Mouse (Mus musculus) adipose tissue, adult 10 weeks (tissue): Measurements from ENCODE around the gene Olfr1229. TPM values are rescaled to one million over a fixed set of nuclear protein-coding genes. Genes with fewer than 3 reads are reported as not detected.

Experiments
- polyA plus RNA-seq: library from polyadenylated mRNA; stranded (reverse); fragments of 350-450 nt; fragmentation: Illumina TruSeq; extraction: RNeasy Lipid Tissue Mini Kit (QIAGEN cat#74804); gene quantifications from one replicate; pipeline ENCODE4 v1.2.3, GENCODE M21; 2014; ENCODE audit warnings: low read depth, low replicate concordance

Olfr1229 gene
- not detected for polyA plus RNA-seq

GRCm38 (mm10) chr2:89287914-89288313 is at the start of gene Olfr1229:
Gene Olfr1229 (minus strand): TSS chr2:89288014.

GRCm38 (mm10) chr2:89329575-89329974 is 41.8 kb upstream of the Olfr1229 start, which contains the start of gene Olfr1232:
Gene Olfr1232 (minus strand): TSS chr2:89329675.

GRCm38 (mm10) chr2:89306974-89307373 is 19.2 kb upstream of the Olfr1229 start, which contains the start of gene Olfr1231:
Gene Olfr1231 (minus strand): TSS chr2:89307074.

GRCm38 (mm10) chr2:89297168-89297567 is 9.4 kb upstream of the Olfr1229 start, which contains the start of gene Olfr1230:
Gene Olfr1230 (minus strand): TSS chr2:89297268.

GRCm38 (mm10) chr2:89253962-89254361 is 33.9 kb downstream of the Olfr1229 start, which contains the start of gene Olfr1228:
Gene Olfr1228 (minus strand): TSS chr2:89254062.

Other genes starting within 250 kb of the Olfr1229 start
- gene Olfr1218, start 226.8 kb downstream of the Olfr1229 start, polyA plus RNA-seq = not detected
- gene Olfr1219, start 204.5 kb downstream of the Olfr1229 start, polyA plus RNA-seq = not detected
- gene Olfr1220, start 181.2 kb downstream of the Olfr1229 start, polyA plus RNA-seq = not detected
- not detected for gene Olfr1221, start 170.7 kb downstream of the Olfr1229 start, polyA plus RNA-seq
- gene Olfr1222, start 155.0 kb downstream of the Olfr1229 start, polyA plus RNA-seq = not detected
- not detected for gene Olfr1223, start 136.5 kb downstream of the Olfr1229 start, polyA plus RNA-seq
- not detected for gene Olfr1224-ps1, start 123.9 kb downstream of the Olfr1229 start, polyA plus RNA-seq
- not detected for gene Olfr1225, start 113.3 kb downstream of the Olfr1229 start, polyA plus RNA-seq
- not detected for gene Olfr1226, start 88.0 kb downstream of the Olfr1229 start, polyA plus RNA-seq
- not detected for gene Olfr1228, start 34.0 kb downstream of the Olfr1229 start, polyA plus RNA-seq
- gene Olfr1230, start 9.3 kb upstream of the Olfr1229 start, polyA plus RNA-seq = not detected
- gene Olfr1231, start 19.1 kb upstream of the Olfr1229 start, polyA plus RNA-seq = not detected
- not detected for gene Olfr1232, start 41.7 kb upstream of the Olfr1229 start, polyA plus RNA-seq
- gene Olfr1233, start 54.4 kb upstream of the Olfr1229 start, polyA plus RNA-seq = not detected
- not detected for gene Olfr1234, start 76.9 kb upstream of the Olfr1229 start, polyA plus RNA-seq
- gene Olfr1238, start 121.7 kb upstream of the Olfr1229 start, polyA plus RNA-seq = not detected
- not detected for gene Olfr1239, start 132.4 kb upstream of the Olfr1229 start, polyA plus RNA-seq
- gene Olfr1240, start 155.0 kb upstream of the Olfr1229 start, polyA plus RNA-seq = not detected
- not detected for gene Olfr1241, start 199.1 kb upstream of the Olfr1229 start, polyA plus RNA-seq
- not detected for gene Olfr1242, start 210.3 kb upstream of the Olfr1229 start, polyA plus RNA-seq
- gene Olfr1243, start 243.5 kb upstream of the Olfr1229 start, polyA plus RNA-seq = not detected